Mouse (Mus musculus): ENCODE measurements around the gene Dnajc5. TPM values are rescaled to one million over a fixed set of nuclear protein-coding genes. Genes with fewer than 3 reads are reported as not detected.
A peak's percentile ranks its signal among the peaks of the same experiment; 100 is the strongest.

The Dnajc5 gene
- polyA plus RNA-seq, 1 experiment from 2014 or later: 45.0 TPM

DNA sequence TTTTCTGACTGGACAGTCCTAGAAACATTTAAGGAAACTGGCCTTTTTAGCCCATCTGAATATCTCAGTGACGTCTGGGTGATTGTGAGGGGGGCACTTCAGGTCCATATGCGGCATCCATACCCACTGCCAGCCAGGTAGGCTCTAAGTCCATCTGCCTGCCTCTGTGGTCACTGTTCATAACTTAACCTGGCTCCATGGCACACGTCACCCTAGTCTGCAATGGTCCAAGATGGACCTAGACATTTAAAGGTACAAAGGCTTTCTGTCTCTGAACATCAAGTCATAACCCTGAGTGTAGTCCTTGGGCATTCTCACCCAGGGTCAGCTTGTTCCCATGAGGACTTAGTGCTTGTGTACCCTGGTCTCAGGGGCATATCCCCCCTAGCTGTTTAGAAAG lies 47.1 kb downstream of the Dnajc5 start:
- ATAC-seq: no peak
- Histone ChIP-seq H3K4me3 (no peak overlapping the region), H3K36me3 (peaks cover 9% of the 10 kb centered on the region), H3K27me3 (replicated peaks) (no peaks in the 10 kb centered on the region), H3K4me2 (no peak overlapping the region), H3K4me1 (peaks cover 41% of the 10 kb centered on the region), H3K27ac (no peak overlapping the region), H3K9ac (no peak overlapping the region), H3K9me3 (replicated peaks) (no peaks in the 10 kb centered on the region)
- WGBS (ENCODE audit: insufficient replicate concordance): 77% methylated on average over 3 of the region's 3 CpGs

DNA sequence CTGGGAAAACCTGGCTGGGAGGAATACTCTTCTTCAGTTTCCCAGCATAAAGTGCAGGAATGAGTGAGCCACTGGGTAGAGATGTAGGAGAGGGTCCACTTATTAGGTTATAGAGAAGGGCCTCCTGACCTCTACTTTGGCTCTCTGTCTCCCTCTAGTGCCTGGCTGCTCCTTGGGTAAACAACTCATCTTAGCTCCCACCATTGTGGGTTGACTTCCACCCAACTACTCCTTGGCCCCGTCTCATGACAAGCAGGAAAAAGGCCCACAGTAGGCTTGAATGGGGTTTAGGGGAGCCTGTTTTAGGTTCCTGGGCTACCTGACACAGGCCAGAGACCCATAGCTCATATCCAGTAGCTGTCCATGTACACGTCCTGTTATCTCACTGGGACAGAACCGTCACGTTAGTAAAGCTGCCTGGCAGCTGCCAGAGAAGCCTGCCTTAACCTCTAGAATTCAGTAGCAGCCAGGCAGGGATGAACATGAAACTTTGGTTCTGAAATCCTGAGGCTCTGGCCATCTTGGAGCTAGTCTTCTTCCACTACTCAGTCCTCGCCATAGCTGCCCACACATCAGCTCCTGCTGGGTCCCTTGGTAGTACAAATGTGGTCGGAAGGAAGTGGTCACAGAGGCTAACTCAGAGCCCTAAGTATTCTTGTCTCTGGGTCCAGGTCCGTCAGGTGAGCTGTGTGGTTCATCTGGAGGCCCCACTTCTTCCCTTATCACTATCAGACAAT lies 48.2 kb downstream of the Dnajc5 start:
- Histone ChIP-seq H3K4me2 (peak overlapping the region; percentile 45), H3K9me3 (replicated peaks) (no peaks in the 10 kb centered on the region), H3K4me3 (no peak overlapping the region), H3K27ac (peak overlapping the region; percentile 75), H3K27me3 (replicated peaks) (no peaks in the 10 kb centered on the region), H3K36me3 (peaks cover 20% of the 10 kb centered on the region), H3K4me1 (peaks cover 42% of the 10 kb centered on the region), H3K9ac (peak overlapping the region; percentile 42)
- 25% methylated on average over 7 of the region's 7 CpGs for WGBS (ENCODE audit: insufficient replicate concordance)
- ATAC-seq: peak; percentile 83

DNA sequence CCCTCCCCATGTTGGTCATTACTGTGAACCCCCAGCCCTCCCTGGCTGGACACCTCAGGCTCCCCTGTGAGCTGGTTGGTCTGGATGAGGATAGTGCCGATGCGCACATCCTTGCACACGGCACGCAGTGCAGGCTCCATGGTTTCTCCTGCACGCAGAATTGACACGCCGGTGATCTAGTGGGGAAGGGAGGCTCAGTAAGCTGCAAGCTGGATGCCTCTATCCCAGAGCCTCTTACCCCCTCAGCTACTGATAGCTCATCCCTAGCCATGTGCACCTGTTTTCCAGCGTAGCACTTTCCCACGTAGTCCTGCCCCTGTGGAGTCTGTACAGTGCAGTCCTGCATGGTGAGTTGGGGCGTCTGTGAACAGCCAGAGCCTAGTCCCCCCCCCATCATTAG lies 49.6 kb downstream of the Dnajc5 start:
- H3K4me1 ChIP-seq: peaks cover 54% of the 10 kb centered on the region
- no peak overlapping the region for H3K9ac ChIP-seq

DNA sequence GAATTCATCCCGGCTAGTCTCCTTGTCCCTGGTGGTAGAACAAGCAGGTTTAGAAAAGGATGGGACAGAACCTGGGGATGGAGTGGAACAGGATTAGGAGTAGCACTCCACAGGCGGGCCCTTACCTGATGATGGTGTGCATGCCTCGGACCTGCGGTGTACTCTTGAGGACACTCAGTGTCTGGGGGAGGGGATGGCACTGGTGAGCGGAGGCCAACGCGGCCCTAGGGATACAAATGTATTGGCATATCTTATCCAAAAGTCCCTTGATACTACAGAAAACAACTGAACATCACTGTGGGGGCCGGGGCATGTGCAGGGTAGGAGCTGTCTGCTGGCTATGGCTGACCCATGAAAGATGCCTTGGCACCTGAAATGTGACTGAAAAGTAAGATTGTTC lies 50.1 kb downstream of the Dnajc5 start:
- Histone ChIP-seq H3K9ac (no peak overlapping the region; the same call in 1 of the 2 replicates), H3K4me2 (no peak overlapping the region), H3K27me3 (replicated peaks) (no peaks in the 10 kb centered on the region), H3K36me3 (peaks cover 34% of the 10 kb centered on the region), H3K4me3 (no peak overlapping the region), H3K9me3 (replicated peaks) (no peaks in the 10 kb centered on the region), H3K4me1 (peaks cover 54% of the 10 kb centered on the region), H3K27ac (no peak overlapping the region)
- 90% methylated on average over 8 of the region's 8 CpGs for WGBS (ENCODE audit: insufficient replicate concordance)
- no peak for ATAC-seq

More for the DNA sequence above, 49.6 kb downstream of the Dnajc5 start:
- H3K4me3 ChIP-seq: no peak overlapping the region
- H3K27me3 ChIP-seq (replicated peaks): no peaks in the 10 kb centered on the region
- no peak for ATAC-seq
- H3K9me3 ChIP-seq (replicated peaks): no peaks in the 10 kb centered on the region
- no peak overlapping the region for H3K27ac ChIP-seq
- 91% methylated on average over 10 of the region's 10 CpGs for WGBS (ENCODE audit: insufficient replicate concordance)
- H3K4me2 ChIP-seq: no peak overlapping the region
- peaks cover 34% of the 10 kb centered on the region for H3K36me3 ChIP-seq

DNA sequence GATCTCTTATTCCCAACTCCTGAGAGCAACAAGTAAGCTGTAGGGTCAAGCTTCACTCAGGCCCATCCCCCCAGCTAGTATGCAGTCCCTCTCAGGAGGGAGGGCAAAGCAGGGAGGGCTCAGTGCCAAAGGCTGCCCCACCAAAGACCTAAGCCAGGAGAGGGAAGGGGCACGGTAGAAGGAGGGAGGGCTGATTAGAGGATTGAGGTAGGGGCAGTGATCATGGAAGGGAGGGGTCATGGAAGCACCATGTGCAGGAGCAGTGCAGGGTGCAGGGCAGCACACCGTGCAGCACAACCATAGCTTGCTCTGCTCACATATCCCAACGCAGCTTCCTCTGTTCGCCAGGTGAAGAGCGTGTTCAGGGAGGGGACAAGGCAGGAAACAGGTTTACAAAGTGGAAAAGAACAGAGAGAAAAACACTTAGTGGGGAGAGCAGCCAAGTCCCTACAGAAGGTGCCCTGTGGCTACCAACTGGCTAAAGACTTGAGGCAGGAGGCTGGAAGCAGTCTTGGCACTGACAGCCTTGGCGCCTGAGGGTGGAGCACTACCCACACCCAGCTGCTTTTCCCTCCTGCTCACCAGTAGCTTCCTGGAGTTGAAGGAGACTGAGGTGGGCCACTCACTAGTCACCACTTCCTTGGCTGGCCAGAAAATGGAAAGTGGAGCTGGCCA lies 50.8 kb downstream of the Dnajc5 start:
- peaks cover 59% of the 10 kb centered on the region for H3K4me1 ChIP-seq
- no peak overlapping the region for H3K27ac ChIP-seq
- H3K4me2 ChIP-seq: 0 out of 2 replicates have a peak overlapping the region, but pooled peaks have one; percentile 7

DNA sequence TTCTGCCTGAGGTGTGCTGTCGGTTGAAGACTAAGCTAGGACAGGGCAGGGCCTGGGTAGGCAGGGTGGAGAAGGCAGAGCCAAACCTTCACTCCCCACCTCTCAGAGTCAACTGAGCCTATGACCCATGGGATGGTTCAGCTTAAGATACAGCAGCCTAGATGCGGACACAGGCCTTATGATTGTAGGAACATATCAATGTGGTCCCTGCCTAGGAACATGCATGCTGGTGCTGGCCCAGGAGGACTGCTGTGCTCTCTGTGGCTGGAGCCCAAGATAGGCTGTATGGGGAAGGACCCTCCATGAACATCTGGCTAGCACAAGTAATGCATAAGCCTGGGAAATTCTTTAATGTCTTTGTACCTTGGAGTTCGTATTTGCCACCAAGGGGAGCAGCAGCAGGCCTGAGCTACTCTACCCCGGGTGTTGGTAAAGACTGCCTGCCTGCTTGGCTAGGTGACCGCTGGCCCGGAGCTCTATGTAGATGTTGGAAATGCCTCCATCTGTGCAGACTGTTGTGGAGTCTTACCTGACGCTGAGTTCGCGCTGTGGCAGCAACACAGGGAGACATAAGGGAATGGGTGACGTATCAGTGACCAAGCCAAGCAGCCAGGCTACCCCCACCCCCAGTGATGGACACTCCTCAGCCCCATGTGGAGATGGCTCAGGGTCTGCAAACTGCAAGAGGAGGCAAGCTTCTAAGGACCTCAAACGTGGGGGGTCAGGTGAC lies 51.8 kb downstream of the Dnajc5 start:
- Histone ChIP-seq H3K27ac (no peak overlapping the region), H3K4me3 (no peak overlapping the region), H3K9me3 (replicated peaks) (no peaks in the 10 kb centered on the region), H3K27me3 (replicated peaks) (no peaks in the 10 kb centered on the region), H3K36me3 (peaks cover 34% of the 10 kb centered on the region), H3K4me2 (no peak overlapping the region), H3K4me1 (peaks cover 70% of the 10 kb centered on the region), H3K9ac (no peak overlapping the region)
- 81% methylated on average over 11 of the region's 11 CpGs for WGBS (ENCODE audit: insufficient replicate concordance)
- ATAC-seq: no peak

More for the DNA sequence above, 50.8 kb downstream of the Dnajc5 start:
- H3K36me3 ChIP-seq: peaks cover 34% of the 10 kb centered on the region
- no peaks in the 10 kb centered on the region for H3K27me3 ChIP-seq (replicated peaks)
- no peaks in the 10 kb centered on the region for H3K9me3 ChIP-seq (replicated peaks)
- ATAC-seq: no peak
- peak overlapping the region; percentile 5; the same call in 1 of the 2 replicates for H3K9ac ChIP-seq
- WGBS (ENCODE audit: insufficient replicate concordance): 65% methylated on average over 6 of the region's 6 CpGs
- no peak overlapping the region for H3K4me3 ChIP-seq

DNA sequence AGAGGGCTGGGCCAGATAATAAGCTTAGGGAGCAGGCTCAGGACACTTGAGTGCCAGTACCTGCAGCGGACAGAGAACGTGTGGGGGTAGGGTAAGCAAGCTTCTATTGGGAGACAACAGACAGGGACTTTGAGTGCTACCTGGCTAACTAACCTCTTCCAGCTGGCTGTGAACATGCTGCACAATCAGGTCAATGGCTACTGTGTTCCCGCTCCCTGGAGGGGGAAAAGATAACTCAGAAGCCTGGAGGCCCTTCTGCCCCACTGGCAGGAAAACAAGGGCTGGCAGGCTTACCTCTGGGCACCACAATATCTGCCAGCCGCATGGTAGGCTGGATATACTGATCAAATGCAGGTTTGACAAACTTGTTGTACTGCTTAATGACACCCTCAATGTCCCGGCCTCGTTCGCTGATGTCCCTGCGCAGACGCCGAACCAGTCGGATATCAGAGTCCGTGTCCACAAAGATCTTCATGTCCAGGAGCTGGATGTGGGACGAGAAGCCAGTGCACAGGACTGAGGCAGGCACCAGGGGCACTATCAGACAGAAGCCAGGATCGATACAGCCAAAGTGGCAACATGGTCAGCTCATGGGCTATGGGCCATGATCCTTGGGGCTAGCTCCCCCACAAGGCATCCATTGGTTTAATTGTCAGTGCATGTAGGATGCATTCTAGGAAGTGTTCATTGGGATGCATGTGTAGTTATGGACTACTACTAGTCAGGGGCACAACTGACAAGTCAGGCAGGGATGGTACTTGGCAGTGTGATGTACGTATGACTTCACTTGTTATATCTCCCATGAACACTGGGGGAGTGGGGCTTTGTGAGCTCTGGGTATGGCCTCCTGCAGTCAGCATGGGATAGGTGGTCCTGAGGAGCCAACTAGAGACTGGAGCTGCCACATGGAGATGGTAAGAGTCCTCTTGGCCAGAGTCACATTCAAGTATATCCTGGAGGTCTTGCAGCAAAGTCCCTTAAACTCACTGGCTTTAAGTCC lies 52.9 kb downstream of the Dnajc5 start:
- WGBS (ENCODE audit: insufficient replicate concordance): 88% methylated on average over 15 of the region's 15 CpGs
- H3K9ac ChIP-seq: no peak overlapping the region; the same call in 1 of the 2 replicates
- peaks cover 34% of the 10 kb centered on the region for H3K36me3 ChIP-seq
- no peaks in the 10 kb centered on the region for H3K27me3 ChIP-seq (replicated peaks)
- no peak overlapping the region for H3K27ac ChIP-seq
- no peak overlapping the region for H3K4me3 ChIP-seq
- no peaks in the 10 kb centered on the region for H3K9me3 ChIP-seq (replicated peaks)
- H3K4me2 ChIP-seq: no peak overlapping the region
- peaks cover 76% of the 10 kb centered on the region for H3K4me1 ChIP-seq
- no peak for ATAC-seq

DNA sequence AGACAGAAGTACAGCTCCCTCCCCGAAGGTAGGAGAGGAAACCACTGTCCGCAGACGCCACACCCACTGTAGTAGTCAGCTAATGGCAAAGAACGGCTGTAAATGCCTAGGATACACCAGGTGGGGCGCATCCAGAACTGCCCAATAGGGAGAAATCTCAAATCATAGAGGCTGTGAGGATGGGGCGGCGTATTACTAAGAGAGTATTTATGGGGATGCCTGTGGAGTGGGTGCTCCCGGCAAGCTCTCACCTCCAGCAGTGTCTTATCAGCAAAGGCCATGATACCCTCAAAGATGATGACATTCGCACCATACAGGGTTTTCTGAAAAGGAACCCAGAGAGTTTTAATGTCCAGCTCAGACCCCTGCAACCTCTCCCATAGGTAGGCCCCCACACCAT lies 53.7 kb downstream of the Dnajc5 start:
- ATAC-seq: no peak
- Histone ChIP-seq H3K9ac (no peak overlapping the region), H3K4me1 (peaks cover 76% of the 10 kb centered on the region), H3K4me2 (no peak overlapping the region), H3K9me3 (replicated peaks) (no peaks in the 10 kb centered on the region), H3K4me3 (no peak overlapping the region), H3K27me3 (replicated peaks) (no peaks in the 10 kb centered on the region), H3K36me3 (peaks cover 34% of the 10 kb centered on the region), H3K27ac (no peak overlapping the region)
- WGBS (ENCODE audit: insufficient replicate concordance): 74% methylated on average over 9 of the region's 9 CpGs

DNA sequence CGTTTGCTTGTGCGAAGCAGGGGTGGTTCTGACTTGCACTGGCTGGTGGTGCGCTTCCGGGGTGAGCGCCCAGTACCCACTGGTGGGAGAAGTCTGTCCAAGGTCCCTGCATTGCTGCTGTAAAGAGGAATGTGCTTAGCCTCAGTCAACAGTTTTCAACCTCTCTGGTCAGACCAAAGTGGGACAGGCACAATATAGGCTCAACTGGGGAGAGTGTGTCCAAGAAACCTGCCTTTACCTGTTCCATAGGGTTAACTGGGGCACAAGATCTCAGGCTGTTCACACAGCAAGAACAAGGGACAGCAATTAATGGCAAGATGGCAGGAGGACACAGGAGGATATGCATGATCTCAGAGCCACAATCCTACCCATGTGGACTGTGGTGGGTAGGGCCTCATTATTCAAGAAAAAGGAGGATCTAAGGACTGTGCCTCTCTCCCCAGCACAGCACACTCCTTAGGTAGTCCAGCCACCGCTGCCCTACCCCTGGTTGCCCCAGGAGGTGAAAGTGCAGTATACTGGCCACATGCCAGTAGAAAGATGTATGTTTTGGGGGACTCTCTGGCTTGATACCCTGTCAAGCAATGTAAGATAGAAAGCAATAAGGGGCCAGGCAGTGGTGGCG lies 54.7 kb downstream of the Dnajc5 start:
- Histone ChIP-seq H3K4me3 (no peak overlapping the region), H3K36me3 (peaks cover 30% of the 10 kb centered on the region), H3K4me2 (no peak overlapping the region), H3K4me1 (peaks cover 77% of the 10 kb centered on the region), H3K27ac (no peak overlapping the region), H3K9me3 (replicated peaks) (no peaks in the 10 kb centered on the region), H3K27me3 (replicated peaks) (no peaks in the 10 kb centered on the region), H3K9ac (no peak overlapping the region)
- WGBS (ENCODE audit: insufficient replicate concordance): 92% methylated on average over 7 of the region's 7 CpGs
- ATAC-seq: no peak

DNA sequence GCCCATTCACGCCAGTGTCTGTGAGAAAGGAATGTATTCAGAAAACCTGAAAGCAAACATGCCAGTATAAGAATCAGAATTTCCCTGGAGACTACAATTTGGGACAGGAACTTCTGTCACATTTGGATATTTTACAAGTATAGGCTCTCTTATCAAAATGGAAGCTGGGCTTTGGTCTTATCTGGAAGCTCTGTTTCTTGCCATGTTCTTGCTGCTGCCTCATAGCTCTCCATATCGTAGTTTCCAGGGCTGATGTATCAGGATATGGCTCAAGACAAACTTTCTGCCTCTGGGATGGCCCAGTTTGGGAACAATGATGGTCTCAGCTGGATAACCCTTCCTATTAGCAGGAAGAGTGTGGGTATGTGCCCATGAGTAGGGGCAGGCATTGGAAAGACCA lies 56.3 kb downstream of the Dnajc5 start:
- H3K9ac ChIP-seq: no peak overlapping the region
- WGBS (ENCODE audit: insufficient replicate concordance): 61% methylated on average over 2 of the region's 2 CpGs
- peaks cover 70% of the 10 kb centered on the region for H3K4me1 ChIP-seq
- H3K4me2 ChIP-seq: peak overlapping the region; percentile 92
- peaks cover 27% of the 10 kb centered on the region for H3K36me3 ChIP-seq
- H3K27ac ChIP-seq: peak overlapping the region; percentile 63
- H3K4me3 ChIP-seq: no peak overlapping the region
- H3K9me3 ChIP-seq (replicated peaks): no peaks in the 10 kb centered on the region
- no peak for ATAC-seq
- H3K27me3 ChIP-seq (replicated peaks): no peaks in the 10 kb centered on the region

DNA sequence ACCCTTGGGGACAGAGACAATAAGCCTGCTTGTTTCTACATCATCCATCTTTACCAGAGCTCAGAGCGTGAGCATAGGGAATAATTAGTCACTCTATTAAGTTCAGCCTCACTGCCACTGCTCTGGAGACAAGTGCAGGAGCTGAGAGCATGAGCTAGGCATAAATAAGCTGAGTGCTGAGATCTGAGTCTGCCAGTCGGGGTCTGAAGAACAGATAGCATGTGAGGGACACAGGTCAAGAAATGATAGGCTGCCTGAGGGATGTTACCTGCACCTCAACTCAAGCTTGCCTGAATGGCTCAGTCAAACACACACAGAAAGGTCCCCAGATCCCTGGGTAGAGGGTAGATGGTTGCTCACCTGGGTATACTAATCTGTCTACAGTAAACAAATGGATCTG lies 56.8 kb downstream of the Dnajc5 start:
- 53% methylated on average over 2 of the region's 2 CpGs for WGBS (ENCODE audit: insufficient replicate concordance)
- no peak for ATAC-seq
- peak overlapping the region; percentile 92 for H3K4me2 ChIP-seq
- peak overlapping the region; percentile 63 for H3K27ac ChIP-seq
- H3K9me3 ChIP-seq (replicated peaks): no peaks in the 10 kb centered on the region
- no peak overlapping the region for H3K4me3 ChIP-seq
- peaks cover 69% of the 10 kb centered on the region for H3K4me1 ChIP-seq
- no peak overlapping the region for H3K9ac ChIP-seq
- H3K36me3 ChIP-seq: peaks cover 27% of the 10 kb centered on the region
- H3K27me3 ChIP-seq (replicated peaks): no peaks in the 10 kb centered on the region
